Mouse (Mus musculus): ENCODE data around the gene Apob.
"Not testable (repeated sequence)": the region's sequence is repeated elsewhere in the genome, so short reads cannot be mapped to it uniquely, and the experiment has no call there.

The Apob gene

DNA sequence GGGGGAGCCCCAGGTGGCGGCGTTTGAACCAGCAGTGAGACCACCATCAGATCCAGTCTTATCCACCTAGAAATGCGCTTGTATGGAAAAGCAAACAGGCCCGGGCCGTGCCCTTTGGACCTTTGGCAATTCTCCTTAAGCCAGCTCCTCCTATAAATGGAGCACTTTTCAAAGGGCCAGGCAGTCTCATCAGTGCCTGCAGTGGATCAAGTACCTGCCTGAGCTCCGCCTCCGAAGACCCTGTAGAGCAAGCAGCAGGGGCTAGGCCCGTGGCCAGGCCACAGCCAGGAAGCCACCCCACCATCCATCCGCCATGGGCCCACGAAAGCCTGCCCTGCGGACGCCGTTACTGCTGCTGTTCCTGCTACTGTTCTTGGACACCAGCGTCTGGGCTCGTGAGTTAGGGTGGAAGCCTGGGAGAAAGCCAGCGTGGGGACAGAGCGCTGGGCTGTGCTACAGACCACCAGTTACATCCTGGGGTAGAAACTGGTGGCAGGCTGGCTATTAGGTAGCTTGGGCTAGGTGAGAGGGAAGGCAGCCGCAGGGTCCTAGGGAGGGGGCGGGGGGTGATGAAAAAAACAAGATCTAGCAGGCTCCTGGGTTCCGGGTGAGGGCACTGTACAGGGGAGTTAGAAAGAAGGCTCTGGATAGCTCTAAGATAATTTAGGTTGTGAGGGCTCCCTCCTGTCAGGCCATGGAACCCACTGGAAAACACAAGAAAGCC lies at the start of gene Apob:
Apob (plus strand) TSS at position 183 of the 724 bp plus-strand sequence.
- DNase-seq (ENCODE audit: inconsistent age in 2 of 2, low spot score in 1 of 2) = no peak

GRCm38 (mm10) chr12:7932405-7932920 lies 45.0 kb upstream of the Apob start:
- DNase-seq (ENCODE audit: inconsistent age in 2 of 2, low spot score in 1 of 2) = no peak

GRCm38 (mm10) chr12:7950098-7950745 lies 27.2 kb upstream of the Apob start:
- no peak for DNase-seq (ENCODE audit: inconsistent age in 2 of 2, low spot score in 1 of 2)

GRCm38 (mm10) chr12:7958851-7959250 lies 18.6 kb upstream of the Apob start:
- no peak for DNase-seq (ENCODE audit: inconsistent age in 2 of 2, low spot score in 1 of 2)

GRCm38 (mm10) chr12:7959310-7959918 lies 18.0 kb upstream of the Apob start:
- DNase-seq (ENCODE audit: inconsistent age in 2 of 2, low spot score in 1 of 2) = no peak

DNA sequence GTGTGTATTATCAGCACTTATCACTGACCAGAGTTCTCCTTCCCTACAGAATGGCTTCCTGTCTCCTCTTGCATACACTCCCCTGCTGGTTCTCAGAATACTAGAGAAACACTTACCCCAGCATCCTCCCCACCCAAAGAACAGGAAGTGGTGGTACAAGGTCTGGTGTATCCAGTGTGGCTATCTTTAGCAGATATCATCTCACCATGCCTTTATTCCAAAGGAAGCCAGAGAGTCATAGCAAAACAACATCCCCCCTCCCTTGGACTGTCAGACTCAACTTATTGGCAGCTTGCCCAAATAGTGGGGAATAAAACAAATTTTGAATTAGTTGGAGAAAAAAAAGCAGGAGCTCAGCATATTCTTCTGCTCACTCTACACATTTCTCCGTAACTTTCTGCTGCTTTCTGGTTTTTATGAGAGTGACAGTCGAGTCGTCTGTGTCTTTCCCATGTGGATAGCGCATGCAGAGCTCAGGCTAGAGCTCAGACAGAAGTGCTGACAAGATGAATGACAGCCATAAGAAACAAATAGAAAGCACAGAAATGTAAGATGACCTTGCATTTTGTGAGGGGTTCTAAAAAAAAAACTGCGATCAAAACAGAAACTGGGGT lies 15.0 kb upstream of the Apob start:
- DNase-seq (ENCODE audit: inconsistent age in 2 of 2, low spot score in 1 of 2) = no peak

- DNase-seq (ENCODE audit: inconsistent age in 2 of 2, low spot score in 1 of 2) = no peak
Measured at GRCm38 (mm10) chr12:7967221-7967620, 10.2 kb upstream of the Apob start.

GRCm38 (mm10) chr12:7970301-7970700 lies 7.1 kb upstream of the Apob start:
- DNase-seq (ENCODE audit: inconsistent age in 2 of 2, low spot score in 1 of 2) = no peak

DNA sequence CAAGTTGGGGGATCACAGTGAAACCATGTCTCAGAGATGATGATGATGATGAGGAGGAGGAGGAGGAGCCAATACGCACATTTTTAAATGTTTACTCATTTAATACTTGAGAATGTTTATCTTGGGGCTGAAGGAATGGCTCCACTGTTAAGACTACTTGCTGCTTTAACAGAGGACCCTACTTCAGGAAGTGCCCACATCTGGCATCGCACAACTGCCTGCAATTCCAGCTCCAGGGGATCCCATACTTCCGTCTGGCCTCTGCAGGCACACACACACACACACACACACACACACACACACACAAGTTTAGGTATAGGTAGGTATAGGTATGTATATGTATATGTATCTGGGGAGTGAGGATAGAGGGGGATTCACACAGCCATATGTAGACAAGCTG lies 6.6 kb upstream of the Apob start:
- DNase-seq (ENCODE audit: inconsistent age in 2 of 2, low spot score in 1 of 2) = no peak

GRCm38 (mm10) chr12:7971736-7972135 lies 5.7 kb upstream of the Apob start:
- peak in 1 of 2 experiments; percentile 52 for DNase-seq (ENCODE audit: inconsistent age in 2 of 2, low spot score in 1 of 2)

- DNase-seq (ENCODE audit: inconsistent age in 2 of 2, low spot score in 1 of 2) = no peak
Measured at GRCm38 (mm10) chr12:7973773-7974322, 3.6 kb upstream of the Apob start.

DNA sequence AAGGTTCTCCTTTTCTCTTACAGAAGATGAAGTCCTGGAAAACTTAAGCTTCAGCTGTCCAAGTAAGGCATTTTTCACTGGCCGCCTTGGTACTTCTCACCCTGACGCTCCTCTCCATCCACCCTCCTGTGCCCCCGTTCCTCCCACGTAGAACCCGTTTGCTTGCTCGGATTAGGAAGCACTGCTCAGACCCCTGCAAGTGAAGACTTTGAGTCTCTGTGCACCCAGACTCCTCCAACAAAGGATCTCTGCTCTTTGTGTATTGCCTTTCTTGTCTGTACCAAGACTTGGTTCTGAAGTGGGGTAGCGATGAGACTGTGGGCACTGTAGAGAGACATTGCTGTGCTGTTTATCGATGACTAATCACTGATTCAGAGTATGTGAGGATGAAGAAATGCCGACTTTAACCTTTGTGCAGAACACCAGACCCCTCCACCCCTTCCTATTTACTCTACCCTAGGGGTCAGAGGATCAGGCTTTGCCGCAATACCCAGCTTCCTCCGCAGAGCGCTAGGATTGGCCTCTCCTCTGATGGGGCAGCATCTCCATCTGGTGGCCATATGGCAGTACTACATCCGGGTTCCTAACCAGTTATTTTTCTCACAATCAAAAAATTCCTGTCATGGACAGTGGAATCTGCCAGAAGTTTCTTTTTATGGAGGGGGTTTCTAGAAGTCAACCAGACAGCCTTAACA lies 889 bp downstream of the Apob start:
- peak; percentile 43 to 85 for DNase-seq (ENCODE audit: inconsistent age in 2 of 2, low spot score in 1 of 2)

GRCm38 (mm10) chr12:7984411-7984810 lies 7.0 kb downstream of the Apob start:
- DNase-seq (ENCODE audit: inconsistent age in 2 of 2, low spot score in 1 of 2) = no peak

DNA sequence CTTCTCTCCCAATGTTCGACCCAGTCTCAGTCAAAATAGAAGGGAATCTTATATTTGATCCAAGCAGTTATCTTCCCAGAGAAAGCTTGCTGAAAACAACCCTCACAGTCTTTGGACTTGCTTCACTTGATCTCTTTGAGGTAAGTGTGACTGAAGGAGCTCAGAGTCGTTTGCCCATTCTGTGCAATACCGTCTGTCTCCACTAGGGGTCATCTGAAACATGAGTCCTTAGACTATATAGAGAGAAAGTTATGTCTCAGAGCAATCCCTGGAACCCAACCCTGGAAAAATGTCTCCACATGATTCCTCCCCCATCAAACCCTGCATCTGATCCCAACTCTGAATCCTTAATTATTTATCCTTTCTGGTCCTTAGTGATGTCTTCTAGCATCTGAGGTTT lies 13.4 kb downstream of the Apob start:
- DNase-seq (ENCODE audit: inconsistent age in 2 of 2, low spot score in 1 of 2) = peak; percentile 14 to 82

DNA sequence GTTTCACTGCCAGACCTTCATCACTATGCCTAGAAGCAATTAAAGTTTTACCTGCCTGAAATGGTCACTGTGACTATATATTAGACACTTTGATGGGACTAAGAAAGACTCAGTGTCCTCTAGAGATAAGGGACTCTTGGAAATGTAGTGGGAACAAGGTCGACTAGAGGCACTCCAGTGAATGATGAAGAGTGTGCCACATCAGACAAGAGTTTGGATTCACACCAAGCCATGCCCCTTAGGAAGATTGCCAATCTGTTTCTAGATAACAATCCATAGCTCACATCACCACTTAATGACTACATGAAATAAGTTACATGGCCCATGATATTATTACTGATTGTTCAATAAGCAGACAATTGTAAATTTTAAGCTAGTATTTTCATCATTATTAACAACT lies 14.1 kb downstream of the Apob start:
- peak in 1 of 2 experiments; percentile 49 for DNase-seq (ENCODE audit: inconsistent age in 2 of 2, low spot score in 1 of 2)

GRCm38 (mm10) chr12:8020931-8021330 lies 43.5 kb downstream of the Apob start:
- DNase-seq (ENCODE audit: inconsistent age in 2 of 2, low spot score in 1 of 2) = no peak

- DNase-seq (ENCODE audit: inconsistent age in 2 of 2, low spot score in 1 of 2) = no peak
Measured at GRCm38 (mm10) chr12:8029520-8029919, 52.1 kb downstream of the Apob start.

DNA sequence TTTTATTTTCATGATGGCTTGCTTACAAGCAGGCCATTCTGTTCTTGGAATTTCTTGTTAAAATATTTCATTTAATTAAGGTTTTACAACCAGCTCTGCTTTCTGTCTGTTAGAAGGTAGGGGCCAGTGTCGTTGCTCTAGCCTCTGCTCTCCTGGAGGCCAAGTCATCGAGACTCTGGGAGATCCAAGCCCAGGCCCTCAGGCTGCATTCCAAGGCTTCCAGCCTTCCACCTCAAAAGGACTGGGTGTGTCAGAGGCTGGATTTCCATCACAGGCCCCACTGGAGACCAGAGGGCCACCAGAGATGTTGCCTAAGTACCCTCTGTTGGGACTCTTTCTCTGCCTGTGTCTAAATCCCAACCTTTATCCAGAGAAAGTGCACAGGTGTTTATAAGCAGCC lies 52.6 kb downstream of the Apob start:
- DNase-seq (ENCODE audit: inconsistent age in 2 of 2, low spot score in 1 of 2) = no peak

DNA sequence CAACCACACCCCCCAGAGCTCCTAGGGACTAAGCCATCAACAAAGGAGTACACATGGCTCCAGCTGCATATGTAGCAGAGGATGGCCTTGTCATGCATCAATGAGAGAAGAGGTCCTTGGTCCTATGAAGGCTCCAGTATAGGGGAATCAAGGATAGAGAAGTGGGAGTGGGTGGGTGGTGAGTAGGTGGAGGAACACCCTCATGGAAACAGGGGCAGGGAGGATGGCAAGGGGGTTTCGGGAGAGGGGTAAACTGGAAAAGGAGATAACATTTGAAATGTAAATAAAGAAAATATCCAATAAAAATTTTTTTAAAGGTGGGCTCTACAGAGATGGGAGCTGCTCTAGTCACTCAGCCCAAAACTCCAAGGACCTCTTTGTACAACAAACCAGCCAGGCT lies 53.7 kb downstream of the Apob start:
- not testable (repeated sequence) for DNase-seq (ENCODE audit: inconsistent age in 2 of 2, low spot score in 1 of 2)

DNA sequence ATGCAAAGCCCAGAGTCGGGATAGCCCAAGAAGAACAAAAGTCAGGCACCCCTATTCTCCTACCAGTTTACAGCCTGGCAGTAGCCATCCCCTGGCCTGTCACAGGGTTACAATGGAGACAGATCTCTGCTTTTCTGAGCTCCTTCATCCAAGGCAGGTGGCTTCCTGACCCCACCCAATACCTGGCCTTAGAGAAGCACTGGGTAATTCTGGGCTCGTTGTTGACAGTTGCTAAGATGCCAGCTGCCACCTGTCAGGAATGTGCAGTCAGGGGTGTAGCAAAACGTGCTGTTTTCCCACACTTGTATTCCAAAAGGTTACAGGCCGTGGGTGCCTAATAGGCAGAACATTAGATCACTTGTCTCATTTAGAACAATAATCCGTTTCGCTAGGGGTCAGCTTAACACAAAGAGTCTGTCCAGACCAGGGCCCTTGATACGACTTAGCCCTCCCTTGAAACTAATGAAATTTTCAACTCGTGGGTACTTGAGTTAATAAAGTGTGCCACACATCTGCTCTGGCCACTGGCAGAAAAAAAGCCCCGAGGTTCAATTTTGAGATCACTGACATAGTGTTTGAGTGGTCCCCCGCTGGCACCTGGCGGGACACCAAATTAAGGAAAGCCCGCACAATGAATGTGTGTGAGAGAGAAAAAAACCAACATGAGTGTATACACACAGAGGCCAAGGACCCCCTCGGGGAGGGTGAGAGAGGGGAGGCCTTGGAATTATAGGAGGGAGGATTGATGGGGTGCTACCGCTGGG lies 54.3 kb downstream of the Apob start:
- DNase-seq (ENCODE audit: inconsistent age in 2 of 2, low spot score in 1 of 2) = no peak
